Mouse (Mus musculus): ENCODE results near the gene Cdh1.

- TF ChIP-seq EP300 (IDR thresholded peaks at IDR 0.05; ENCODE audit: low read depth) = no peak
- no peak for TF ChIP-seq CTCF (IDR thresholded peaks at IDR 0.05; ENCODE audit: low read depth)
These were observed 97.0 kb downstream of the Cdh1 start for GRCm38 (mm10) chr8:106700131-106700530.

Data from liver, embryonic 14.5 days (tissue).